Mouse (Mus musculus) E14TG2a.4 (cell line): ENCODE results near the gene Hist1h4i.
"Not testable (repeated sequence)": the region's sequence is repeated elsewhere in the genome, so short reads cannot be mapped to it uniquely, and the experiment has no call there.

Experiments used
- H3K27me3 ChIP-seq: 2 replicates; pipeline ENCODE4 v1.6.1; 2014; ENCODE audit warnings: low read length, control low read depth; ENCODE audit not compliant: insufficient read depth
- H3K36me3 ChIP-seq: 2 replicates; pipeline ENCODE4 v1.6.1; 2014; ENCODE audit warnings: low read length, control low read depth; ENCODE audit not compliant: insufficient read depth
- H3K4me1 ChIP-seq: replicated peaks from 2 replicates; pipeline ENCODE4 v1.6.1; 2014; ENCODE audit warnings: low read depth, low read length, control low read depth
- H3K4me3 ChIP-seq: replicated peaks from 2 replicates; pipeline ENCODE4 v1.5.1; 2014; ENCODE audit warnings: mild to moderate bottlenecking, low read length
- H3K9me3 ChIP-seq: 2 replicates; pipeline ENCODE4 v1.6.1; 2014; ENCODE audit warnings: low read length, control low read depth
- CTCF ChIP-seq: conservative IDR thresholded peaks from 2 replicates; pipeline ENCODE4 v1.5.1; 2014; ENCODE audit warnings: low read length
- NANOG ChIP-seq: IDR thresholded peaks from 2 replicates; pipeline ENCODE4 v1.6.1; 2014; ENCODE audit warnings: borderline replicate concordance, low read length, mixed read lengths
- POU5F1 ChIP-seq: IDR thresholded peaks from 2 replicates; pipeline ENCODE4 v1.6.1; 2014; ENCODE audit warnings: low read length, borderline replicate concordance

Gene Hist1h4i

DNA sequence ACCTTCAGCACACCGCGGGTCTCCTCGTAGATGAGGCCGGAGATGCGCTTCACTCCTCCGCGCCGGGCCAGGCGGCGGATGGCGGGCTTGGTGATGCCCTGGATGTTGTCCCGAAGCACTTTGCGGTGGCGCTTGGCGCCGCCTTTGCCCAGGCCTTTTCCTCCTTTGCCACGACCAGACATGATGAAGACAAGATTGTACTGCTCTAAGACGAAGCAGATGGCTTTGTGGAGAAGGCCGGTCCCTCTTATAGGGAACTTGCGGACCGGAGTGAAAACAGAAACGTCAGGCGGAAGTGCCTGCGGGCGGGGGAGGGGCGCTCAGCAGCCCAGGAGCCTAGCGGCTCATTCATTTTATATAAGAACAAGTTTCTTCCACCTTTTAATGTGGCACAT lies at the start of gene Hist1h4i:
Gene Hist1h4i (minus strand): TSS at position 221 of the 395 bp plus-strand sequence.
- not testable (repeated sequence) for H3K27me3 ChIP-seq, H3K9me3 ChIP-seq, H3K36me3 ChIP-seq
- H3K4me1 ChIP-seq: peaks cover 54% of the 10 kb centered on the region
- H3K4me3 ChIP-seq: peak within 1 kb of the TSS; percentile 80

DNA sequence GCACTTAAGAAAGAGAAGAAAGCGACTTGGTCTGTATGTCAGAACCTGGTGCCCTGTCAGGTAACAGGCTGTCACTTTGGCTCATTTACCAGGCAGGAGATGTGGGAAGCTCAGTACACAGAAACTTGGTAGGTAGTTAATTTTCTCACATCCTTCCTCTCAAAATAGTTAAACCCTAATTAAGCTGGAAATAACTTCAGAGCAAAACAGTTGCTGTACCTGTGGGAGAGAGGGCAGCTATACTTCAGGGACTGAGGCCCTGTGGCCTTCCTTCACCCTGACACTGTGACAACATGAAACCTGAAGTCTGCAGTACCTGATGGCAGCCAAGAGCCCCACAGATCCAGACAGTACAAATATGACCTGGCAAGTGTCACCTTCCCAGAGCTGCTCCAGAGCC lies 43.0 kb upstream of the Hist1h4i start, which contains the start of gene Vmn1r188:
Gene Vmn1r188 (plus strand): TSS at position 301 of the 400 bp plus-strand sequence.
- not testable (repeated sequence) for H3K27me3 ChIP-seq, H3K9me3 ChIP-seq, H3K36me3 ChIP-seq, H3K4me1 ChIP-seq, H3K4me3 ChIP-seq

GRCm38 (mm10) chr13:22063468-22063867 lies 22.3 kb upstream of the Hist1h4i start:
- no peak for TF ChIP-seq CTCF
- no peak for TF ChIP-seq POU5F1
- TF ChIP-seq NANOG: no peak

GRCm38 (mm10) chr13:22061422-22061821 lies 20.3 kb upstream of the Hist1h4i start:
- Histone ChIP-seq H3K4me1 (no peaks in the 10 kb centered on the region), H3K36me3 (no peaks in the 10 kb centered on the region), H3K9me3 (0 out of 2 replicates have a peak, but pooled peaks cover 4% of the 10 kb centered on the region), H3K4me3 (no peak overlapping the region), H3K27me3 (no peaks in the 10 kb centered on the region)
- TF ChIP-seq POU5F1: no peak
- no peak for TF ChIP-seq NANOG
- no peak for TF ChIP-seq CTCF

More at GRCm38 (mm10) chr13:22063468-22063867, 22.3 kb upstream of the Hist1h4i start:
- Histone ChIP-seq H3K36me3 (no peaks in the 10 kb centered on the region), H3K9me3 (no peaks in the 10 kb centered on the region), H3K27me3 (no peaks in the 10 kb centered on the region), H3K4me3 (no peak overlapping the region), H3K4me1 (no peaks in the 10 kb centered on the region)

DNA sequence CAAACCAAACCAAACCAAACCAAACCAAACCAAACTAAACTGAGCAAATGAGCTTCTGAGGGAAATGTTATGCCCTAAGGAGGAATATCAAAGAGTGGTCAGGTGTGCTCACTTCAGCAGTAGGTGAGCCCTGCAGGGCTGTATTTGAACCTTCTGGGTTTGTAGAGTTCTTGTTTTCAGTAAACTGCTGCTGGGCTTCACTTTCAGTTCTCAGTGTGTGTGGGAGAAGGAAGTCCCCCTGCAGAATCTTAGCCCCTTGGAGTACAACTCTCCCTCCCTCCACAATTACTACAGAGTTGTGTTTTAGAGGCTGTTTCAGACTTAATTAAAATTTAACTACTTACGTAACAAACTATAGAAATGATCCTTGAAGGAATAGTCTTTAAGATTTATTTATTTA lies 12.6 kb upstream of the Hist1h4i start:
- Histone ChIP-seq H3K9me3 (0 out of 2 replicates have a peak, but pooled peaks cover 4% of the 10 kb centered on the region), H3K36me3 (no peaks in the 10 kb centered on the region), H3K4me3 (no peak overlapping the region), H3K4me1 (peaks cover 22% of the 10 kb centered on the region), H3K27me3 (peaks cover 16% of the 10 kb centered on the region; the same call in 1 of the 2 replicates)
- TF ChIP-seq NANOG: no peak

GRCm38 (mm10) chr13:22051523-22051859 lies 10.3 kb upstream of the Hist1h4i start:
- TF ChIP-seq CTCF (no peak), NANOG (no peak), POU5F1 (no peak)
- Histone ChIP-seq H3K4me1 (peaks cover 33% of the 10 kb centered on the region), H3K36me3 (no peaks in the 10 kb centered on the region), H3K9me3 (no peaks in the 10 kb centered on the region), H3K27me3 (peaks cover 16% of the 10 kb centered on the region), H3K4me3 (peak overlapping the region; percentile 80)

DNA sequence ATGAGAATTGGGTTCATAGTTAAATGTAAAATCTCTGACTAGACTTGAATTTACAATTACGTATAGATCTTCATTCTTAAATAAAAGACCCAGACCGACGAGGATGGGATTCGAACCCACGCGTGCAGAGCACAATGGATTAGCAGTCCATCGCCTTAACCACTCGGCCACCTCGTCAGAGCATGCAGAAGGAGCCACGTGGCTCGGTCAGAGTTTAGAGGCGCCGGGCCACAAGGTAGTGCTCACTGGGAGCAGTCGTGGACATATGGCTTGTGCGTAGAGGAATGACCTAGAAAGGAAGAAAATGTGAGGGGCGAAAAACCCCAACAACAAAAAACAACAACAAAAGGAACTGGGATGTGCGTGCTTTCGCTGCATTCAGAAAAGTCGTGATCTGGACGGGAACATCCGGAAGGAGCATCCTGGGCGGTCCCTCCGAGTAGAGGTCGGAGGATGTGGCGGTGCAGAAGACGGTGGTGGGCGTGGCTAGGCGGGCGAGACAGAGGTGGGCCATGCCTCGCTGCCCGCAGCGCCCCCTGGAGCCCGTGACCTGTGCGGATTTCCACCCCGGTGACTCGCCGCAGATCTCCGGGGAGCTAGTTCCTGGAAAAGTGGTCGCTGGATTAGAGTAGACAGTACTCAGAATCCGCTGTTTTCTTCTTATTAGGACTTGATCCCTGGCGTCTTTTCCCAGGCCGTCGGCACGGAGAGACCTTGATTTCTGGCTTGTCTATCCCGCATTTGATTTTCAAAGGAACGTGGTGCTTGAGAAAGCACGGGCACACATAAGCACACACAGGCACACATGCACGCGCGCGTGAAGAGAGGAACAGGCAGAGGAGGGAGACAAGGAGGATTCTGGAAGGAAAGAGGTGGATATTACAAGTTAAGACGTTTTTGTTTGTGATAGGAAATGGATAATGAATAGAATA lies 9.7 kb upstream of the Hist1h4i start:
- TF ChIP-seq CTCF (peak; percentile 37; the same call in 1 of the 2 replicates), NANOG (no peak)

DNA sequence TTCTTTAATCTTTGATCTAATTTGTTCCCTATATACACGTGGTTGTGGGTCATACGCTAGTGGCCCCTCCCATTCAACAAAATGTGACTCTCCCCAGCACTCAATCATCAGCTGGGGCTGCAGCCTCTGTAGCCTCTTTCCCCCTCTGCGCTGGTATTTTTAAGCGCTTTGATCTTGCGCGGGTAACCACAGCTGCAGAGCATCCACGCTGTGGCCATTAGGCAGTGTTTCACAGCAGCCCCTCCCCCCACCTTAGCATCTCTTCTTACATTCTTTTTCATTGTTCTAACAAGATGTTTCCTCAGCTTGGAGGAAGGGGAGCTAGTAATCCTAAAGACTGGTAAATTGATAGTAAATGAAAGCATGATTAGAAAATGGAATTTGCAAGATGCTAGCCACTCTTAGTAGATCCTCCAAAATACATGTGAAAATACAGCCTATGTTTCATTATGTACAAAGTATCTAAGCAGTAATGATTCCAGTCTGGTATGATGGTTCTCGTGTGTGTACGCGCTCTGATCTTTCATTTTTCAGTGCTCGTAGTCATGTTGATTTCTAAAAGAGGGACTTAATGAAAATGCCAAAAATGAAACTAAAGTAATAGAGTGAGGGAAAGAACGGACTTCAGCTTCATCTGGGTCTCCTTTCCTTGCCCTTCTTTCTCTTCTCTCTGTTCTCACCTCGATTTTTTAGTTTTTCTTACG lies 8.7 kb upstream of the Hist1h4i start:
- Histone ChIP-seq H3K4me3 (peak overlapping the region; percentile 80), H3K4me1 (peaks cover 40% of the 10 kb centered on the region), H3K36me3 (no peaks in the 10 kb centered on the region), H3K9me3 (no peaks in the 10 kb centered on the region), H3K27me3 (peaks cover 8% of the 10 kb centered on the region)
- no peak for TF ChIP-seq CTCF
- no peak for TF ChIP-seq NANOG
- no peak for TF ChIP-seq POU5F1

More for the DNA sequence above, 9.7 kb upstream of the Hist1h4i start:
- Histone ChIP-seq H3K4me1 (peaks cover 33% of the 10 kb centered on the region), H3K9me3 (no peaks in the 10 kb centered on the region), H3K27me3 (peaks cover 14% of the 10 kb centered on the region), H3K36me3 (no peaks in the 10 kb centered on the region), H3K4me3 (peak overlapping the region; percentile 80)
